Mouse (Mus musculus) large intestine, adult 2 months (tissue): Measurements from ENCODE around the gene Sv2a. TPM values are rescaled to one million over a fixed set of nuclear protein-coding genes. Genes with fewer than 3 reads are reported as not detected.
A peak's percentile ranks its signal among the peaks of the same experiment; 100 is the strongest.
"Not testable (repeated sequence)": the region's sequence is repeated elsewhere in the genome, so short reads cannot be mapped to it uniquely, and the experiment has no call there.

Experiments used
- DNase-seq: peaks from one replicate; pipeline ENCODE4 v3.0.0-alpha.2; 2012; ENCODE audit warnings: low read depth, low spot score
- WGBS: fragments of 180-500 bp; shearing (Covaris S2); methylation state at CpG from one replicate; pipeline ENCODE4 v1.1.7; 2018; 5-methylcytosine and 5-hydroxymethylcytosine counted together
- polyA plus RNA-seq: library from polyadenylated mRNA; depleted of rRNA; stranded (reverse); fragments of >200 nt; gene quantifications from 2 replicates; pipeline ENCODE4 v1.2.3, GENCODE M21; 2012

Sv2a gene
- polyA plus RNA-seq, 1 experiment: 2.0 TPM

DNA sequence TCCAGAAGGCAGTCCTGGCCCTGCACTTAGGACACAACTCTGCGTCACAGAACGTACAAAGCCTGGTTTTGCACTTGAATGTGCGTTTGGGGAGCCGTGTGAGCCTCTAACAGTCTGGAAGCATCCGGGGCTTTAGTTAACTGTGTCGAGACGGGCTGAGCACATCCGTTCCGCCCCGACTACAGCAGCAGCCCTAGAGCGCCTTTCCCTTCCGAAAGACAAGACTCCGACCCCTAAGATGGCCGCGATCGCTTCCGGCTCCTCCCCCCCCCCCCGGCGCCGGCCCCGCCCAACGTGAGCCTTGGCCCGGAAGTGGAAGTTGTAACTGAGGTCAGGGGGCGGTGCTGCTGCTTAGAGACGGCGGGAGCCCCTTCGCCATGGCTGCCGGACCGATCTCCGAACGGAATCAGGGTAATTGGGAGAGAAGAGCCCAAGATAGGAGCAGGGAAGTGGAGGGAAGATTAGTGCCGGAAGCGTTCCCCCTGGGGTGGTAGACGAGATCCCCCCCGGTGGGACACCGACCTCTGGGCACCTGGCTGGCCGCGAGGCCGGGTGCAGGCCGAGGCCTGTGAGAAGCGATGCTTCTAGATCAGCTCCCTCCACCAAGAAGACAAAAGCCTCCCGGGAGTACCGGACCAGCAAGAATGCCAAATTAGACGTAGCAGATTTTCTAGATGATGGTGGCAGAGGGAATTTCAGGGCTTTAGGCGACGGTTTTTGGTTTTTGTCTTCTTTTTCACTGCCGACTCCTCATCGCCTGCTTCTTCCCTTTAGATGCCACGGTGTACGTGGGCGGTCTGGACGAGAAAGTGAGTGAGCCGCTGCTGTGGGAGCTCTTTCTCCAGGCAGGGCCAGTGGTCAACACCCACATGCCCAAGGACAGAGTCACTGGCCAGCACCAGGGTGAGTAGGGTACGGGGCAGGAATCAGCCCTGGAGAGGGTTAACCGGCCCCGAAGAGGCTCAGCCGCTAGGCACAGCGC is 8.5 kb upstream of the Sv2a start, which contains the start of gene Sf3b4:
Sf3b4 (plus strand) TSS at position 136 of the 982 bp plus-strand sequence.
- under 1% methylated on average over 58 of the region's 58 CpGs for WGBS
- DNase-seq: peak; percentile 63

- WGBS: 30% methylated on average over 7 of the region's 7 CpGs
- DNase-seq: no peak
Measured at GRCm38 (mm10) chr3:96173185-96173584, 7.8 kb upstream of the Sv2a start.

- 92% methylated on average over 4 of the region's 4 CpGs for WGBS
- not testable (repeated sequence) for DNase-seq
Measured at GRCm38 (mm10) chr3:96174042-96174441, 6.9 kb upstream of the Sv2a start.

GRCm38 (mm10) chr3:96175251-96175650 is 5.7 kb upstream of the Sv2a start:
- 89% methylated on average over 6 of the region's 6 CpGs for WGBS

DNA sequence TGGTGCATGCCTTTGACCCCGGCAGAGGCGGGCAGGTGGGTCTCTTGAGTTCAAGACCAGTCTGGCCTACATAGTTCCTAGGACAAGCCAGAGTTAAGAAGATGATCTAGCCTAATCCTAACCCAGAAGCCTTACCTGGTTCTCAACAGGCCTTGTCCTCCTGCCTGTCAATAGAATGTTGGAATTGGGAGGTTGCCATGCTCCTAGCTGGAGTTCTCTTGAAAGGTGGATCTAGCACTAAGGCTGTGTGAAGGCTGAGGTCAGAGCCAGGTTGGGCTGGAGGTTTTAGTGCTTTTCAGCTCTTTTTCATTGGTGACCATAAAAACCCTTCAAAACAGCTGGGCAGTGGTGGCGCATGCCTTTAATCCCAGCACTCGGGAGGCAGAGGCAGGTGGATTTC is 2.5 kb upstream of the Sv2a start:
- WGBS: 87% methylated on average over 4 of the region's 4 CpGs
- no peak for DNase-seq

More at GRCm38 (mm10) chr3:96175251-96175650, 5.7 kb upstream of the Sv2a start:
- no peak for DNase-seq

- WGBS: 57% methylated on average over 2 of the region's 2 CpGs
Measured at GRCm38 (mm10) chr3:96178902-96179301, 2.0 kb upstream of the Sv2a start.

DNA sequence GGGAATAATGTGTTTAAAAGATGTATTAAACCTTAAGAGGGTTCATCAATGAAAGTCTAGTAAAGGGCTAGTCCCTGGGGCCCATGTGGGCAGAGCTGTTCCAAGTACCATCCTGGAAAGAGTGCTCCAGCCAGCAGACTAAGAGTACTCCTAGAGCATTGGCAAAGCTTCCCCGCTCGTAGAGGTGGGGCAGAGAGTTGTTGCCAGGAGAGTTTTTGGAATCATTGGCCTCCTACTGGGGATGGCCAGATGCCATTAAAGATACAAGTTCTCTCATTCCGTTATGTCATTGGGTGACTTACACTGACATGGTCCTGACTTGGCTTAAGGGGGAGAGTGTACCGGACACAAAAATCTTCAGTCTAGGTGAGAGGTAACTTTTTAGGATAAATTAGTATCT is 1.4 kb upstream of the Sv2a start:
- WGBS: 45% methylated on average over 4 of the region's 4 CpGs
- no peak for DNase-seq

More at GRCm38 (mm10) chr3:96178902-96179301, 2.0 kb upstream of the Sv2a start:
- DNase-seq: no peak

DNA sequence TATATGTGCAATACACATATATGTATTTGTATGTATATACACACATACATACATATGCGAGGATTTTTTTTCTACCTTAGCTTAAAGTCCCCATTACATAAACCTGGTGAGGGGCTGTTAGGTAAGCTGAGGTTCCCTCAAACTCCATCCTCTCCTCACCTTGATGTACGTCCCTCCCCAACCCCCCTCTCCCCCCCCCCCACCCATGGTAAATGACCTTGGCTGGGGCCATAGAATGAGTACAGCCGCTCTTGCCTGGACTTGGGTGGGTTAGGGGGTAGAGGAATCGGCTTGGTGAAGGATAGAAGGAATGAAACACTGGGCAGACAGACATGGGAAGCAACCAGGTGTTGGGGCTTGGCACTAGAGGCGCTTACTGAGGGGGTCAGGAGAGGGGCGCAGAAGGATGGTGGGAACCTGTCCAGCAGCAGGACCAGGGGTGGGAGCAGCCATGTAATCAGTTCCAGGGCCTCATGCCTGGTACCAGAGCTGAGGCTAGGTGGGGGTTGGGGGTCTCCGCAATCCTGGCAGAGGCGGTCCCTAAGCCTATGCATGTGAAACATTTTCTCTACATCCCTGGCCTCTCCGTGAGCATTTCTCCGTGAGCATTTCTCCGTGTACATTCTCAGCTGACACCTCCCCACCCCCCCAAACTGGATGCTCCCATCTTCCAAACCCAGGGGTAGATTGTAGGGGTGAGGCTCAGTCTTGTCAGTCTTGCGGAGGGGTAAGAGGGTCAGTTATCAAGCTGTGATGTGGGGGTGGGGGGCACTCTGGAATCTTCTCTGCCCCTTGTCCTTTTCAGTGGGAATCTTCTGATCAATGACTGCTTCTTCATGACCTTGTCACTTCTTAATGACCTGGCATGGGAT is 795 bp downstream of the Sv2a start:
- DNase-seq: no peak
- 45% methylated on average over 12 of the region's 12 CpGs for WGBS

GRCm38 (mm10) chr3:96182382-96182776 is 1.4 kb downstream of the Sv2a start:
- no peak for DNase-seq
- WGBS: 38% methylated on average over 4 of the region's 4 CpGs

DNA sequence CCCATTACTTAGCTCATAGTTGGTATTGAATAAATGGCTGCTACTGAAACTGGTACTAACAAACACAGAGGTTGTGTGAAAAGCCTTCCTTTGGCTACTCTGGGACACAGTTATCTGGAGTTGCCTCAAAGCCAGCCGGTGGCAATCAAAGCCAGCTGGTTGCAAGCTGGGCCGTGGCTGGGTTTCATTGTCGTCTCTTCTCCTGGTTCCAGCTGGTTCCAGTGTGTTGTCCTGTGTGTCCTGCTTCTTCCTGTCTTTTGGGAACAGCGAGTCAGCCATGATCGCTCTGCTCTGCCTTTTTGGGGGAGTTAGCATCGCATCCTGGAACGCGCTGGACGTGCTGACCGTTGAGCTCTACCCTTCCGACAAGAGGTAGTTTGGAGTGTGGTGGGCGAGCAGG is 12.0 kb downstream of the Sv2a start:
- WGBS: 60% methylated on average over 12 of the region's 12 CpGs

GRCm38 (mm10) chr3:96194966-96195365 is 14.0 kb downstream of the Sv2a start:
- 84% methylated on average over 10 of the region's 10 CpGs for WGBS
- DNase-seq: no peak

More for the DNA sequence above, 12.0 kb downstream of the Sv2a start:
- no peak for DNase-seq

DNA sequence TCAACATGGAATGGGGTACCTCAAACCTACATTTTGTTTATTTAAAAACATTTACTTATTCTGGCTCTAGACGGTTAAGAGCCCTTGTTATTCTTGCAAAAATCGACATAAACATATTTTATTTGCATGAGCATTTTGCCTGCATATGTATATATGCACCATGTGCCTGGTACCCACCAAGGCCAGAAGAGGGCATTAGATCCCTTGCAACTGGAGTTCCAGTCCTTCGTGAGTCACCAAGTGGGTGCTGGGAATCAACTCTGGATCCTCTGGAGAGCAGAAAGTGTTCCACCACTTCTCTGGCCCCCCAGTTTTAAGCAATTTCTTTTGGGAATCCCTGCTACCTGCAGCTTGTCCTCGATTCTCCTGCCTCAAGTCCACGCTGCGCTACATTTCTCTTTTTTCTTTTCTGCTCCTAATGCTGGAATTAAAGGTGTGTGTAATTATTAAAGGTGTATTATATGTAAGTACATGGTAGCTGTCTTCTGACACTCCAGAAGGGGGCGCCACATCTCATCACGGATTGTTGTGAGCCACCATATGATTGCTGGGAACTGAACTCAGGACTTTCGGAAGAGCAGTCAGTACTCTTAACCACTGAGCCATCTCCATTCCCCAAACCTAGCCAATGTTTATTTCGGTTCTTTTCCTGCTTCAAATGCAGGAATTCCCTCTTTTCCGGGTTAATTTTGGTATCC is 14.8 kb downstream of the Sv2a start:
- DNase-seq: no peak
- 92% methylated on average over 11 of the region's 11 CpGs for WGBS

- no peak for DNase-seq
- 15% methylated on average over 27 of the region's 27 CpGs for WGBS
Measured at GRCm38 (mm10) chr3:96196437-96197128, 15.6 kb downstream of the Sv2a start.

DNA sequence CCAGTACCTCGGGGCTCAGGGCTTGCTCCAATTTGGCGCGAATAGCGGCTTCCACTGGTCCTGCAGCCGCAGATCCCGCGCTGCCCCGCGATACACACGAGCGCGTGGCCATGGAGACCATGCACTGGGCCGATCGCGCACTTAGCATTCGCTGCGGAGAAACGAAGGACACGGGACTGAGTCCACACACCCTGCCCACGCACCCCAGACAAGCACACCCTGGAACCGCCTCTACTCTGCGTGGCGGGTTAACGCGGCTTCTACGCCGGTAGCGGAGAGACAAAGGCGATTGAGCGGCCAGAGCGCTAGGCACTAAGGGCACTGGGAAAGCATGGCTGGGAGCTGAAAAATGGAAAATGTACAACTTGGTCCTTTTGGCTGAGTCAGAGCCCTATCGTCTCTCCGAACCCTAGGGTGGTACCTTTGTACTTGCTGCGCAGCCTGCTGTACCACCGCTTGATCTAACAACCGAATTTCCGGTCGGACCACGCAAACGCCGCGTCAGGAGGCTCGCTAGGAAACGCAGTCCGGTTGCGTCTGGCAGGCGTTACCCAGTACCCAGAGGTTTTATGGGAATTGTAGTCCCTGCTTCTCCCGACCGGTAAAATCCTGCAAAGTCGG is 16.3 kb downstream of the Sv2a start:
- WGBS: under 1% methylated on average over 50 of the region's 50 CpGs
- DNase-seq: peak; percentile 58

GRCm38 (mm10) chr3:96198181-96198580 is 17.2 kb downstream of the Sv2a start:
- no peak for DNase-seq
- 2% methylated on average over 6 of the region's 6 CpGs for WGBS

- WGBS: 29% methylated on average over 8 of the region's 8 CpGs
- DNase-seq: not testable (repeated sequence)
Measured at GRCm38 (mm10) chr3:96198601-96199251, 17.8 kb downstream of the Sv2a start.

- 80% methylated on average over 2 of the region's 2 CpGs for WGBS
- DNase-seq: no peak
Measured at GRCm38 (mm10) chr3:96199731-96200130, 18.8 kb downstream of the Sv2a start.

DNA sequence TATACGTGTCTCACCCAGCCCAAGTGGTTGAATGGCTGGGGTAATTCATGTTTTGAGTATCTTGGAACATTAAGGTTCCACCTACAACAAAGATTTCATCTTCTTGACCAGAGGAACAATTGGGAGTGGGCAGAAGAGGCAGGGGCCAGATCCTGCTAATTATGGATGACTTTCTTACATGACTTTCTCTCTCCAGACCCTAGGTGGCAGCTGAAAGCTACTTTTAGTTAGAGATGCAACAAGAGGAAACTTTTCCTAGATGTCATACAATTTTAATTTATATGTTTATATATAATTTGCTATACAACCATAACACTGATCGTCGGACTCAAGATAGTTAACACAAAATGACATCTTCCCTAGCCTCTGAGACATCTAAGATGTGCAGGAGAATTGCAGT is 26.9 kb downstream of the Sv2a start:
- WGBS: 50% methylated on average over 3 of the region's 3 CpGs
- no peak for DNase-seq
